Mouse (Mus musculus): ENCODE measurements around the gene Tnfaip8l2. TPM values are rescaled to one million over a fixed set of nuclear protein-coding genes. Genes with fewer than 3 reads are reported as not detected.
"Not testable (repeated sequence)": the region's sequence is repeated elsewhere in the genome, so short reads cannot be mapped to it uniquely, and the experiment has no call there.

Tnfaip8l2 gene
- total RNA-seq, 2 experiments from 2014 or later: 2.6 to 3.1 TPM

DNA sequence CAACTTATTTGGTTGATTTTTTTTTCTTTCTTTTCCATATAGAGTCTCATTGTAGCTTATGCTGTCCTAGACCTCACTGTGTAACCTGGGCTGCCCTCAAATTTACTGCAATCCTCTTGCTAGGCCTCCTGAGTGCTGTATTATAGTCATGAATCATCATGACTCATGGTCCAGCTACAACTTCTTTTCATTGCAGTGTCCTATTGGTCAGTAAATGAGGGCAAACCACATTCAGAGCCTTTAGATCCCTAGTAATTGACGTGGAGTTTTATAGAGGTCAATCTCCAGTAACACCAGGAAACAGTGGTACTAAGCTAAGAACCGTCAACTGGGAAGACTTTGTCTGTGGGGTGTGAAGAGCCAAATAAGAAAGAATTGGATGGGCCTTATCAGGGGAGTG is 24.4 kb downstream of the Tnfaip8l2 start:
- DNase-seq (ENCODE audit: low spot score in 2 of 2): no peak

DNA sequence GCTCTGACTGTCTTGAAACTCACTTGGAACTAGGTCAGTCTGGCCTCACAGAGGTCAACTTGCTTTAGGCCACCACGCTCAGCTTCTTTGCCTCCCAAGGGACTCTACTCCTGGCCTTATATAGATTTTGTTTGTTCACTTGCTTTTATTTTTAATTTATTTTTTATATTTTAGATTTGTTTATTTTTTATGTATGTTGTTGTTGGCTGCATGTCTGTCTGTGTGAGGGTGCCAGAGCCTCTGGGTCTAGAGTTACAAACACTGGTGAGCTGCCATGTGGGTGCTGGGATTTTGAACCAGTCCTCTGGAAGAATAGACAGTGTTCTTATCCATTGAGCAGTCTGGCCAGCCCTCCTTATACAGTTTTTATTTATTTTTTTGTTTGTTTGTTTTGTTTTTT is 29.4 kb downstream of the Tnfaip8l2 start:
- DNase-seq (ENCODE audit: low spot score in 2 of 2): no peak

DNA sequence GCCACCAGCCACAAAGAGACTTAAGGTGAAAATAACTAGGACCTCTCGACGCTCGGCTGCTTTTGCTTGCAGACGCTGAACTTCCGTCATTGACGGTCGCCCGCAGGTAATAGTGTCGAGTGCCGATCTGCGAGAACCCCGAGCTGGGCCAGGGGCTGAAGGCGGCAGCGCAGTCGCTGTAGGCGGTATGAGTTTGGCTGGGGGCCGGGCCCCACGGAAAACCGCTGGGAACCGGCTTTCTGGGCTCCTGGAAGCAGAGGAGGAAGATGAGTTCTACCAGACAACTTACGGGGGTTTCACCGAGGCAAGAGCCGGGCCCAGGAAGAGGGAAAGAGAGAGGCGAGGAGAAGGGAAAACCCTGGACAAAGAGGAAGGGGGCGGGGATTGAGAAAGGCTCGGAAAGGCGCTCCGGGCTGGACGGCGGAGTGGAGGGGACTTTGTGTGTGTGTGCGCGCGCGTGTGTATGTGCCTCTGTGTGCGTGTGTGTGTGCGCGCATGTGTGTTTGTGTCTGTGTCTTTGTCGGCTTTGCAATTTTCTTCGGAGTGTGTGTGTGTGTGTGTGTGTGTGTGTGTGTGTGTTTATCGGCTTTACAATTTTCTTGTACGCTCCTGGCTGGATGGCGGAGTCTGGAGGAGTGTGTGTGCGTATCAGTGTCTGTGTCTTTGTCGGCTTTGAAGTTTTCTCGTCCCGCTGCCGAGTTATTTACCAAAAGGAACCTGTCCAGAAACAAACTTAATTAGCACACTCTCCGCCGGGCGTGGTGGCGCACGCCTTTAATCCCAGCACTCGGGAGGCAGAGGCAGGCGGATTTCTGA is 31.0 kb downstream of the Tnfaip8l2 start, which contains the start of gene Vps72:
Vps72 (plus strand) TSS at position 112 of the 816 bp plus-strand sequence.
- peak; percentile 90 to 94 for DNase-seq (ENCODE audit: low spot score in 2 of 2)

DNA sequence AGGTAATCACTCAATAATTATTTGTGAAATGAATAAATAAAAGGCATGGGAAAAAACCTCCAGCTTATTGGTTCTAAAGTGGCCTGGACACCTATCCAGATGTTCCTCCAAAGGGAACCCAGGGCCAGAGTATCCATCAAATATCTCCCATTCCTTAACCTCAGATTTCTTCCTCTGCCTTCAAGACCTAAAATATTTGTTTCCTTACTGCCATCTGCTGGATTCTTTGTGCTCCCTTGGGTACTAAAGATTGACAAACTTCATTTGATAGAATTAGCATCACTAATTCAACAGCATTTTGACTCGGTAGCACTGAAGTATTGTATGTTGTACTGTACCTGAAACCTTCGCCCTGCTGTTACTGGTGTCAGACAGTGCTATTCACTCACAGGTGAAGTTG is 34.3 kb downstream of the Tnfaip8l2 start:
- DNase-seq (ENCODE audit: low spot score in 2 of 2): peak in 1 of 2 experiments; percentile 38

DNA sequence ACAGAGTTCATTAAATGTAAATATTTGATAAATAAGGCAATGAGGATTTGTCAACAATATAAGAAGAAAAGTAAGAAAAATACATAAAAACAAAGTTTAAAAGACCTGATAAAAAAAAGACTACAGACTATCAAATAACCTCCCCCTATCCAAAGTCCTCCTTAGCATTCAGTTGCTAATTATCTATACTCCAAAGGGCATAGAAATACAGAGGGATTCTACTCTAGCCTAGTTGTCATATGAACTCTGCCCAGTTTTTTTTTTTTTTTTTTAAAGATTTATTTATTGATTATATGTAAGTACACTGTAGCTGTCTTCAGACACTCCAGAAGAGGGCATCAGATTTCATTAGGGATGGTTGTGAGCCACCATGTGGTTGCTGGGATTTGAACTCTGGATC is 34.9 kb downstream of the Tnfaip8l2 start:
- not testable (repeated sequence) for DNase-seq (ENCODE audit: low spot score in 2 of 2)

DNA sequence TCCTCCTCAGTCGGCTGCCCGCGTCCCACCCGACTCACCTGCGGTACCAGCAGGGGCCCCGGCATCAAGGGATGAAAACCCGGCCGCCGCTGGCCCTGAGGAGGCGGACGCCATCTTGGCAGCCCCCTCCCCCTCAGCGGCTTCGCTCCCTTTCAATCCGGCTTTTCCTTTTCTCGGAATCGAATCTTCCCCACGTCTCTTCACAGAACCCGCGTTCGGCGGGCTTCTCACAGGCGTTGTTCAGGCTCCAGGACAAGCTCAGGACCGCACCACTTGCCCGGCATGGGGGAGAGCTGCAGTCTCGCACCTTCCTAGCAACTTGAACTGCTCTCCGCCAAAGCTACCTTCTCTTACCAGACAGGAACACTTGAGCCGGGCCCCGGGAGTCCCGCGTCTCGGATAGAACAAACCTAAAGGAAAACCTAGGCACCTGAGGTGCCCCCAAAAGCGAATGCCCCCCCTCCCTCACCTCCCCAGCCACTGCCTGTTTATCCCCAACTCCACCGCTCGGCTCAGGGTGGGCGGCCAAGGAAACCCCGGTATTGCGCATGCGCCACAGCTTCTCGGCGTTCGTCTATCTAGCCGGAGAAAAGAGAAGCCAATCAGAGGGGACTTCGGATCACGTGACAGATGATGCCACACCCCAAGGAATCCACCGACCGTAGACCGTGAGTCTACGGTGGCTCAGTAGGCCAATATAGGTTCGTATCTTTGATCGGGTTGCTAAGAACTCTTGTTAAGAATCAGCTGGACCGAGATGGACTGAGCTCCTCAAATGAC is 35.6 kb downstream of the Tnfaip8l2 start, which contains the start of gene Pip5k1a:
Pip5k1a (minus strand) TSS at position 593 of the 780 bp plus-strand sequence.
- peak; percentile 96 to 98 for DNase-seq (ENCODE audit: low spot score in 2 of 2)

DNA sequence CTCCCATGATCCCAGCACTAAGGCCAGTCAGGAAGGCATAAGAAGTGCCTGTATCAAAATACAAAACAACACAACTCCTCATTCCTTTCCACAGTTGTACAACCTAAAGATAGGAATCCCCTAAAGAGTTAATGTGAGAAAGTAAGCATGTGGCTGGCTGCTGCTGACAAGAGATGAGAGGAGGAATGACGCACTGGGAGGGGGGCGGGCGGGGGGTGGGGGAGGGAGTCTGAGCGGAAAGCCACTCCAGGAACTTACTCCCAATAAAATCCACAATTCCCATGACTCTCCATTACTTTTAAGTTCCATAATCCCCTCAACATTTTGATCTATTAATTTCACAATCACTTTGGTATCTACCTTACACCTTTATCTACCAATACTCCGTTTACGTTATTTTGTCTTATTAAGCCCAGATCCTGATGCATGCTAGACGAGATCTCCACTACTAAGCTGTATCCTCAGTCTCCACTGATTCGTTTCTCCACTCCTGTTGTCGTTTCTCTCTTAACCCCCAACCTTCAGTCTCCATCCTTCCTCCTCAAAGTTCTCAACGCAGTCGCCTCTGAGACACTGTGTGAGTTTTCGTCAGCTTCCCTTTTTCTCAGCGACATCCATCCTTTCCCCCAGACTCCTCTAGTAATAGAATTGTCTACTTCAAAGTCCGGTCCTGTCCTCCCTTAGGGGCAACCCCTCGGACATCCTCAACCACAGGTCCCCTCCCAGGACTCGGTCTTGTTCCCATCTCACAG is 36.4 kb downstream of the Tnfaip8l2 start:
- peak in 1 of 2 experiments; percentile 29 for DNase-seq (ENCODE audit: low spot score in 2 of 2)

DNA sequence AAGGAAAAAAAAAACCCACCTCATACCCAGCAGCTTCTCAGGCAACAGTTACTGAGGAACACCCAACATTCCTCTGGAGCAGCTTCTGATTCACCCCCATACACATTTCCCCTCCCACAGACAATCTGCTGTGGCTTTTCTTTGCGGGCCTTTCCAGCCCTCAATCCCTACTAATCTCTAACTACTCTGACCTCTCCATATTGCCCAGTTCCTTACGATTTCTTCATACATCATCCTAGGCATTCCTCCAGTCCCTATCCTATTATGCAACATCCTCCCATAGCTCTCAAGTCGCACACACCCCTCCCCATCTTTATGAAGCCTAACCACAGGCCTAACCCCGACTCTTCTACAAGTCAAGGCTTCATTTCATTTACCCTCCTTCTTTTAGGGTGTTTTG is 37.0 kb downstream of the Tnfaip8l2 start:
- DNase-seq (ENCODE audit: low spot score in 2 of 2): peak; percentile 70 to 76

DNA sequence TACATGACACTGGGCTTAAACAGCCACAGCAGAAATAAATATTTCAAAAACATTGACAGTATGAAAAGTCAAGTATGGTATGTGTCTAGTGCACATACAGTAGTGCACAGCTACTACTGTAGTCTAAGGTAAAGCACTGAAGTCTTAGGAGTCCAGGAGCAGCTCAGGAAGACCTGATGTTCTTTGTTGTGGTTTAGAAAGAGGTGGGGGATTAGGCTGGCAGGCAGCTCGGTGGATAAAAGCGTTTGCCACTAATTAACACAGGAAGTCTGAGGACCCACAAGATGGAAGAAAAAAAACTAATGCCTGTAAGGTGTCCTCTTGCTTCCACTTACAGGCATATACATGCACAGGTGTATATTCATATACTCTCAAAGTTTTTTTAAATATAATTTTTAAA is 41.3 kb downstream of the Tnfaip8l2 start:
- no peak for DNase-seq (ENCODE audit: low spot score in 2 of 2)

Small RNAs within 50 kb of the gene (microRNA-seq; reads per million reads assigned to microRNA genes)
- gene Mir8099-1: 0 reads per million in 2 experiments

Other genes with a start within 250 kb of the Tnfaip8l2 start
- 10 to 100 TPM; 12.6 to 14.1 TPM for gene Selenbp1, start 209.3 kb downstream of the Tnfaip8l2 start, total RNA-seq (2021)
- 10 to 100 TPM; 19.5 to 22.0 TPM for gene Rfx5, start 188.3 kb downstream of the Tnfaip8l2 start, total RNA-seq (2021)
- 10 to 100 TPM; 61.1 to 63.4 TPM for gene Pi4kb, start 167.6 kb downstream of the Tnfaip8l2 start, total RNA-seq (2021)
- 10 to 100 TPM; 24.4 to 26.2 TPM for gene Zfp687, start 126.9 kb downstream of the Tnfaip8l2 start, total RNA-seq (2021)
- gene Psmd4, start 99.7 kb downstream of the Tnfaip8l2 start, total RNA-seq (2021): 100 to 1,000 TPM; 154 to 169 TPM
- 10 to 100 TPM; 69.1 to 71.7 TPM for gene Pip5k1a, start 35.4 kb downstream of the Tnfaip8l2 start, total RNA-seq (2021)
- 10 to 100 TPM; 46.7 to 48.2 TPM for gene Vps72, start 31.3 kb downstream of the Tnfaip8l2 start, total RNA-seq (2021)
- under 1 TPM; 0.48 to 0.82 TPM for gene Tmod4, start 17.9 kb downstream of the Tnfaip8l2 start, total RNA-seq (2021)
- 10 to 100 TPM; 43.5 to 48.9 TPM for gene Scnm1, start 8.3 kb downstream of the Tnfaip8l2 start, total RNA-seq (2021)
- gene Lysmd1, start 8.3 kb downstream of the Tnfaip8l2 start, total RNA-seq (2021): 10 to 100 TPM; 16.1 to 16.5 TPM
- 10 to 100 TPM; 29.4 to 34.2 TPM for gene Sema6c, start 18.1 kb upstream of the Tnfaip8l2 start, total RNA-seq (2021)
- 10 to 100 TPM; 12.7 to 13.2 TPM for gene Gabpb2, start 75.6 kb upstream of the Tnfaip8l2 start, total RNA-seq (2021)
- gene Cdc42se1, start 86.4 kb upstream of the Tnfaip8l2 start, total RNA-seq (2021): 10 to 100 TPM; 72.7 to 72.9 TPM
- gene Mllt11, start 89.8 kb upstream of the Tnfaip8l2 start, total RNA-seq (2021): 100 to 1,000 TPM; 263 to 266 TPM
- gene Gm128, start 99.2 kb upstream of the Tnfaip8l2 start, total RNA-seq (2021): under 1 TPM in 1 of 2 experiments, not detected in 1; 0.15 TPM
- gene Bnipl, start 108.8 kb upstream of the Tnfaip8l2 start, total RNA-seq (2021): under 1 TPM in 1 of 2 experiments, not detected in 1; 0.37 TPM
- 10 to 100 TPM; 19.2 to 21.0 TPM for gene Mindy1, start 139.0 kb upstream of the Tnfaip8l2 start, total RNA-seq (2021)
- gene Prune1, start 139.7 kb upstream of the Tnfaip8l2 start, total RNA-seq (2021): 10 to 100 TPM; 21.0 to 21.1 TPM
- gene Anxa9, start 164.8 kb upstream of the Tnfaip8l2 start, total RNA-seq (2021): under 1 TPM; 0.59 to 0.63 TPM
- gene Cers2, start 172.4 kb upstream of the Tnfaip8l2 start, total RNA-seq (2021): 10 to 100 TPM; 54.2 to 54.5 TPM
- gene Setdb1, start 214.8 kb upstream of the Tnfaip8l2 start, total RNA-seq (2021): 10 to 100 TPM; 31.9 to 38.0 TPM